Mouse (Mus musculus) retina, postnatal 7 days (tissue): ENCODE data around the gene Cep135.

Experiments
- DNase-seq: peaks from one replicate; pipeline ENCODE4 v3.0.0-alpha.2; 2012; ENCODE audit warnings: low read depth, low spot score

Cep135 gene

DNA sequence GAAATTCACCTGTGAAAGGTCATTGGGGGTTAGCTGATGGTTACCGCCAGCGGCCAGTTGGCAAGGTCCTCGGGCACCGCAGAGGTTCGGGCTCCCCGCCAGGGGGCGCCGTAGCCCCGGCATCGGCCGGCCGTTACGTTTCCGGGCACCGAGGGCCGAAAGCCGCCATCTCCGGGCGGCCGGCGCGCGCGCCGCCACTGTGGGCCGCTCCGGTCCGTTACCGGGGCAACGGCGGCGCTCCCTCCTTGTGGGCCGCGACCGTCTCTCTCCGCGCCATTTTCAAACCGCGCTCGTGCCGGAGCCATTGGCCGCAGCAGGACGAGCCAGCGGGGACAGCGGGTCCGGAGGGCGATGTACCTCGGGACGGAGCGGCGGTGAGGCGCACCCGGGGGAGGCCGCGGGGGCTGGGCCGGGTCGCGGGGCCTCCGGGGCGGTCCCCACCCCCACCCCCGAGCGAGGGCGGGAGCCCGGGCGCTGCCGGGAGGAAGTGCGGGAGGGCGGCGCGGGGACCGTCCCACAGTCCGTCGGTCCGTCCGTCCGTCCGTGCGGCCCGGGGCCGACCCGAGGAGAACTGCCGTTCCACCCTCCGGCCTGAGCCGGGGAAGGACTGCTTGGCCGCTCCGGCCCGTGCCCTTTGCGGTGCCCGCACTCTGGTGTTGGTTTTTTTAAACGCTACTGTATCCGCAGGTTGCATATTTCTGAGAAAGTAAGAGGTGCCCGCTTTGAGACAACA lies at the start of gene Cep135:
Gene Cep135, plus strand, starts transcription at position 148 of the 733 bp plus-strand sequence.
- peak; percentile 86 for DNase-seq

DNA sequence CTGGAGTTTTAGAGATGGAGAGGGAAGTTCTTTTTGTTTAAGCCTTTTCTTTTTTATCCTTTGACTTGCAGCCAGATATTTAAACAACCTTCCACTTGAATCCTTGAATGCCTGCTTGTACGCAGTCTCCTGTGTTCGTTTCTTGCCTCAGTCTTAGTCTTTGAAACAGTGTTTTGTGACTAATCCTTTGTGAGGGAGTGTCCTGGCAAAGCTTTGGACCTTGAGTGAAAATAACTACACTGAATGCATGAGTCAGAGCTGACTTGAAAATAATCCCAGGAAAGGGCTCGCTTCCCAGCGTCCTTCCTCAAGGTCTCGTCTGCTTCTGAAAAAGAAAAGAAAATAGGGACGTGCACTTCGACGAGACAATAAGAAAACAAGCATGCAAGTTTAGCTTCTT lies 48.3 kb upstream of the Cep135 start:
- DNase-seq, result no peak

DNA sequence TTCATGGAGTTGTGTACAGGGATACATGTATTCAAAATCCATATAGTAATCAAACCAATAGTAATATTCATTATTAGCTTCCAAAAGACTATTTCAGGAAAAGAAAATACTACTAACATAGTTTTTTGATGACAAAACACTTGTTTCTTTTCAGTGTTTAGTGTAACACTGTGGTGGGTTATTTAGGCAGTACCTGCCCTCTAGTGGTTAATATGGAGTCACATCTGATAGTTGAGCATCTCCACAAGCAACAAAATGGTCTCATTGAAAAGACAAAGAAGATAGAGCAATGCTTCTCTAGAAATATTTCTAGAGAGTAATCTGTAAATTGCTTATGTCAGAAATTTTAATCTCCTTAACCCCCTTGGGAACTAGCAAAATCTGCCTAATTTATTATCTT lies 47.7 kb upstream of the Cep135 start:
- DNase-seq, result peak; percentile 14

DNA sequence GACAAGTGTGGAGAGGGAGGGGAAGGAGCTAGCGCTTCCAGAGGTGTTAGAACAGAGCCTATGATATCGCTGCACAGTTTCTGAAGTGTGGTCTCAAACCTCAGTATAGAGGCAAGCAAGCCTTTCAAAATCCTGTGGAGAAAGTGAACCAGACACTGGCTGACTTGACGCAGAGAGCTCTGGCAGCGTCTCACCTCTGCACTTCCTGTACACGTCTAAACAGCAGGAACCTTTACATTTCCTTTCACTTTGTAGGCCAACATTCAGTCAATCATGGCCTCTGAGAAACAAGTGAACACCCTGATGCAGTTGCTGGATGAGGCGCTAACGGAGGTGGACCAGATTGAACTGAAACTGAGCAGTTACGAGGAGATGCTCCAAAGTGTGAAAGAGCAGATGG lies 45.3 kb upstream of the Cep135 start:
- no peak for DNase-seq

DNA sequence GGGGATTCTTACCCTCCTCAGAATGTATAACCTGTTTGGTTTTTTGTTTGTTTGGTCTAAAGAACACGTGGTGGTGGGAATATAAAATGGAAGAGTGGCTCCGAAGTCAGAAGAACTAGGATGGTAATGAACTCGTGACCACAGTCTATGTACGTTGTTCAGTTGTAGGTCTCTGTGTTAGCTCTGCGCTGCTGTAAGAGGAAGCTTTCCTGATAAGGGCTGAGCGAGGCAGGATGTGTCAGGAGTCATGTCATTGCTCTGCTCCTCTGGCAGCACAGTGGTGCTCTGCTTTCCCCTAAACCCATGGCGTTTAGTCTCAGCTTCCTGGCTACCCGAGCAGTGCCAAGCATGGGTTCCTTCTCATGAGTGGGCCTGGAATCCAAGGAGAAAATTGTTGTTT lies 38.1 kb upstream of the Cep135 start:
- DNase-seq, result no peak

DNA sequence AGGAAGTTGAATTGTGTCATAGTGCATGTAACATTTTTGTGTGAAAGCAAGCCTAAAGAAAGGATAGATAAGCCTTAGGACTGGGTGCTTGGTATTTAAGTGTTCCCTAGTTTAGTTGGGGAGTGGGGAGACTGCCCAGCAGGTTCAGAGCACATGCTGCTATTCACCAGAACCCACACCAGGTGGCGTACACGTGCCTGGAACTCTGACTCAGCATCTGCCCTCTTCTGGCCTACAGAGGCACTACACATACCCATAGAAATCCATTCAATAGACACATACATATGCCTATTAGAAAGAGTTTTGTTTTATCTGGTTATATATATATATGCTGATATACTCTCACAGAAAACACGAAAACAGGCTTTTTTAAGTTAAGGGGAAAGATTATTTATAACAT lies 23.2 kb upstream of the Cep135 start:
- DNase-seq, result peak; percentile 55

DNA sequence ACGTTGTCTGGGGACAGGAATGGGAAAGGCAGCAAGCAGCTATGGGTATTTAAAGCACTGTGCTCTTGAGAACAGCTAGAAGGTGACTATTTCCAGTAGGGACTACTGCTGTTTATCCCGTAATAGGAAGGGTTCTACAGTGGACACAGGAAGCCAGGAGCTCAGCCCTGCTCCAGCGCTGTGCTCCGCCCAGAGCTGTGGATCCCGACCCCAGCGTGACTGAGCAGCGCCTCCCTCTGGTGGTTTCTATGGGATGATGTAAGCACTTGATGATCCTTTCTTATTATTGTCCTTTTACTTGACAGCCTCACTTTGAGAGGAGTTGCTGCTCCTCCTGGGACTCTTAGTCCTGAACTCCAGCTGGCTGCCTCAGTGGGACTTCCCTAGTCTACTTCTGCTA lies 14.2 kb upstream of the Cep135 start:
- DNase-seq, result no peak

DNA sequence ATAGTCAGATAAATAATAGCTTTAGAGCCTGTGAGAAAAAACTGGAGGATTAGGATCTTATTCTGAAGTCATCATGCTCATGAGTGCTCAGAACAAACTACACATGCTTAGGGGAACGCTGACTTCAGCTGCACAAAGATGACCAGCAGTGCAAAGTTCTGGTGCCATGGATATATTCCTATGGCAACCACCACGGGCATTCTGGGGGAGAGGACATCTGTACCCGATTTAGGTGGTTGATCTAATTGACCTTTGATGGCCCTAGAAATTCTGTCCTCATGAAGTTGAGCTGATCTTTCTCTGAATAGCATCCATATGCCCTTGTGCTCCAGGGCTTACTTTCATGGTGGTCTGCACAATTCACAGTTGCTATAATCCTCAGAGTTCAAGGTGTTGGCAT lies 11.5 kb upstream of the Cep135 start:
- DNase-seq, result no peak

DNA sequence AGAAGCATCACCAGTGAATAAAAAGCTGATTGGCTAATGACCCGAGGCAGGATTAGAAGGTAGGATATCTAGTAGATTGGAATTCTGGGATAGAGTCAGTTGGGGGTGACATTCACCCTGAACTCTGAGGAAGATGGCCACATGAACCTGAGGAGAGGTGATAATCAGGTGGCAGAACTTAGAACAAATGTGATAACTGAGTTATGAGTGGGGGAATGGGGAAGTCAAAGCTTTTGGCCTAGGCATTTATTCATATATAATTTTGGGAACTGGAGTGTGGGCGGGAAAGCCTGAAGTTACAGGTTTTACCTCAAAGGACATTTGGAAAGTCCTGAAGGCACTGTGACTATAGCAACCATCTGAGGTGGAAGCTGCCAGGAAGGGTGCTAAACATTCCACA lies 3.1 kb upstream of the Cep135 start:
- no peak for DNase-seq

DNA sequence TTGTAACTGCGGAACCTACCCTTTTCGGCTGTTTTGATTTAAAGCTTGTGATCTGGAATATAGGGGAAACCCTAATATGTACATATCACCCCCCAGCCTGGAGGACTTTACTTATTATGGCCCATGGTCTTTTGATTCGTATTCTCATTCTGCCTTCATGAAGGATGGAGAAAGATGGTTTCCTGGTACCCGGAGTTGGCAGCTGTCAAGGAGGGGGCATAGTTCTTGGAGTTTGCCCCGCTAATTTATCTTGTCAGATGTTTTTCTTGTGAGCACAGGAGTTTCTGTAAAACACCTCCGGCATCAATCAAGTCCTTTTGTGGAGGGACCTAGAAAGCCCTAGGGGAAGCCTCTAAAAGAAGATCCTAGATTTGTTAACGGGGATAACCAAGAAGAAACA lies 813 bp downstream of the Cep135 start:
- no peak for DNase-seq

DNA sequence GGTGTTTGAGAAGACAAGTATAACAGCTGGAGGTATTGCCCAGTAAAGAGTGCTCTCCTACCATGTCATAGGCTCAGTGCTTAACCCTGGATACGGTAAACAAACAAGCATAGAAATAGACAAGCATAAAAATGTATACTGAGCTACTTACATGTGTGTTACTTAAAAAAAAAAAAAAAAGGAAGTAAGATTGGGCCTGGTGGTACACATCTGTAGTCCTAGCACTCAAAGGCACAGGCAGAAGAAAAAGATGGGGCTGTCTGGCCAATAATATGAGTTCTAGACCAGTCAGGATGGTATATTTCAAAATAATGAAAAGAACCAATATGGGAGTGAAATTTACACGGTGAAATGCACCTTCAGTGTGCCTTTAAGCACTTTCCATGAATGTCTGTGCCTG lies 1.5 kb downstream of the Cep135 start:
- DNase-seq, result no peak

DNA sequence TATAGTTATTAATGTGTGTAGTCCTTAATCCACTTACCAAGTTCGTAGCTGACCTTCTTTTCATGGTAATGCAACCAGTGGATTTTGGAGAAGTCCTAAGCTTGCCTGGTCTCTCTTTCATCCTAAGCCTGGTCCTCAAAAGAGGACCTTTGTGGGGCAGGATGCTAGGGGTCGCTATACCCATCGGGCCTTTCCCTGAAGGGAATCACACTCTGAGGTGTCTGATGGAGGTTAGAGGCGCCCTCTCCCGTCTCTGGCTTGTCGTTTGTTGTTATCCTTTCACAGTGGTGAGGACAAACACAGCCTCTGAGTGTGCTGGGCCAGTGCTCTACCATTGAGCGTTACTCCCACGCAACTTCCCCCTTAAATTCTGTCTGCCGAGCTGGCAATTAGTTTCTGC lies 3.4 kb downstream of the Cep135 start:
- no peak for DNase-seq

DNA sequence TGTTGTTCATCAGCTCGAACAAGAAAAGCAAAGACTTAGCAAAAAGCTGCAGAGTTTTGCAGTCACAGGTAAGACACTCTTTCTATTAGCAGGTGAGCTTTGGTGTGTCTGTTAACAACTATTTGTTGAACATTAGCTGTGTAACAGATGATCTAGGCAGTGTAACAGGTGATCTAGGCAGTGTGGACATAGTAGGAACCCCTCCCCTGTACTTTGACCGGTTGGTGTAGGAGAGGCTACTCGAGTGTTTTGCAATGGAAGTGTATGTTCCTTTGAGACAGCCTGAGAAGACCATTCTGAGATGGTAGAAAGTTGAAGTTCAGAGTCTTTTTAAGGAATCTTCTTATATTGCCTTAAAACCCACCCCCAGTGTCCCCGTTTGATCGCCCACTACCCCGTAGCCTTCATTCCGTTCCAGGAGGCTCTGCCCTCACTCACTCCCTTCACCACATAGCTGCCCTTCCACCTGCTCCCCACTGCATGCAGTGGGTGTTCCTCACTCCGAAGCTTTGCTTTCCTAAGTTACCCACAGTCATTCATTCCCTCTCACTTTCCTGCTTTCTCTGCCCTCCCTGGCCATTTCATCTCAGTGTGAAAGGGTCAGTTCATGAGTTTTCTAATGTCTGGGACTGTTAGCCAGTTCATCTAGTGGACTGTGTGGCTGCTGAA lies 21.3 kb downstream of the Cep135 start:
- DNase-seq, result no peak

DNA sequence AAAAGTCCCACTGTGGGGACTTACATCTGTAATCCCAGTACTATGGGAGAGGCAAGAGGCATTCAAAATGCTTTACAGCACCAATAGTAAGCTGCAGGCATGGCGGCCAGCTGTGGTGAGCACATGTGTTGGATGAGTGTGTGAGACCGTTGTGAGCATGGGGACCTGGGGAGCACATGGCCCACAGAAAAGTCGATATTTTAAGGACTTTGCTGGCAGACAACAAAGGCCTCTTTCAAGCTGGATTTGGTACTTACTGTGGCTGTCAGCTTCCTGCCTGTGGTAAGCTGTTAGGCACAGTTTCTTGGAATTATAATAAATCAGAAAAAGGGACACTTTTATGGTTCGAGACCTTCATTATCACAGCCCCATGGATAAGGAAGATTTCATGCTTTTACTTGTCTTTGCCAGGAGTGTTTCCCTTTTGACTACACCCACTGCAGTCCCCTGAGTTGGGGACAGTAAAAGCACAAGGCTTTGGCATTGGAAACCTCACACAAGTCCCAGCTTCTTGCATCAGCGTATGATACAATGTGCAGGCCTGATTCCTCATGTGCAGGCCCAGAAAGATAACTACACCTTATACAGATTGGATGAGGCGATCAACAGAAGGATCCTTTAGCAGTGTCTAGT lies 24.5 kb downstream of the Cep135 start:
- DNase-seq, result no peak

DNA sequence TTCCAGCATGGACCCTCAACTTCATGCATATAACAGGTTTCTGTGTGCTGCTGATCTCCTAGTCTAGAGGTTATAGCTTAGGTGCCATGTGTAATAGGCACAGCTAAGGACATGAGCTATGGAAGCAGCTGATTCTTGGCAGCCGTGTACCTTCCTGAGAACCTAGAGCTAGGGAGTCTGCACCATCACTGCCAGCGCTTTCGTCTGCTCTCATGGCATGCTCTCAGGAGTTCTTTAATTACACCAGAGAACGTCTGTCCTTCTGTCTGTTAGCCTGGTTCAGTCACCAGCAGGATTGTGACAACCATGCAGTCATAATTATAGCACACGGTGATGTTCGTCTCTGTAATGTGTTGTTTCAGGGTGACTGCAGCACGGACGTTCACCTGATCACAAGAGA lies 26.8 kb downstream of the Cep135 start:
- DNase-seq, result no peak

DNA sequence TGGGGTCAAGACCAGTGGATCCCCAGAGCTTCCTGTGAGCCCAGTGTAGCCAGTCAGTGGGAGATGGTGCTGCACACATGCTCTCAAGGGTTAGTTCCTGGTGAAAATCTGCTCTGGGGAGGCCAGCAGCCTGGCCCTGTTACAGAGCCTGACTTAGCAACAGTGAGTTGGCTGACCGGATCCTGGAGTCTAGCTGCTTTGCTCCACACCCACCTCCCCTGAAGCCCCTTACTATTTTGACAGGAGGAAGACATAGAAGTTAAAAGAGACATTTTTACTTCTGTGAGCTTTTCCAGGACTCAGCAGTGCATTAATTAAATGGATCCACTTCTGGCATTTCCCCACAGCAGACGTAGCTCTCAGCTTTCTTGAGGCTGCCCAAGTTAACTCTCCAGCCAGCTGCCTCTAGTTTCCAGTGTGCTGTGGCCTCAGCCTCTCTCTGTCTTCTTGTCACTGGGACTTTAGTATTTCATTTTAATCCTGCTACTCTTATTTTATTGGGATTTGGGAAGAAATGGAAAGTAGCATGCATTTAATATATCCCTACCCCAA lies 27.8 kb downstream of the Cep135 start:
- DNase-seq, result no peak

DNA sequence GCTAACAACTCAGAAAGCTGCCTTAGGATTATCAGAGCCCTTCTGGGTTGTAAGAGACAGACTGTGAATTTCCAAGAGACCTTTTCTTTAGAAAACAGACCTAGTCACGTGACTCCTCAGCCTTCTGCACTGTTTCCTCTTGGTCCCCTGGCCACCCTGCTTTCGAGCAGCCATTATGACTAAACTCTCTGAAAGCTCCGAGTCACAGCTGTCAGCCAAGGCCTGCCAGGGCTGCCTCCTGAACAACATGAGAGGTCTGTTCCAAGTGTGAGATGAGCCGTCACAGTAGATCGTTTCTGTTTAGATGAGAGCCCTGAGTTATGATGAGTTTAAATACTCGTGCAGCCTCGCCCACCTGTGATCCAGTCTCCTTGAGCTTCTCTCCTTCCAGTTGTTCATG lies 30.3 kb downstream of the Cep135 start:
- no peak for DNase-seq

DNA sequence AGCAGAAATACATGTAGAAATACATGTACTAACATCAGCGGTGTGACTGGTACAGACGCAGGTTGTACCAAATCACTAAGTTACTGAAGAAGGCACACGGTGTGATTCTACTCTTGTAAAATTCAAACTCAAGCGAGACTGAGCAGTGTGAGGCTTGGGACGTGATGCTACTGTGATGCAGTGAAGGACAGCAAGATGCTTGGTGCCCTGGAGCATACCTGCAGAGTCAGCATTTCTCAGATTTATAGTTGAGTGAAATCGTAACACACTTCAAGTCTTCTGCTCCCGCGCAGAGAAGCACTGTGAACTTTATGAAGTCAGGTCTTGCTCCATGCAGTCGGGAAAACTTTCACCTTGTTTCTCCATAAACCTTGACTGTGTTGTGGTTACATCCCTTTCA lies 35.3 kb downstream of the Cep135 start:
- DNase-seq, result no peak

DNA sequence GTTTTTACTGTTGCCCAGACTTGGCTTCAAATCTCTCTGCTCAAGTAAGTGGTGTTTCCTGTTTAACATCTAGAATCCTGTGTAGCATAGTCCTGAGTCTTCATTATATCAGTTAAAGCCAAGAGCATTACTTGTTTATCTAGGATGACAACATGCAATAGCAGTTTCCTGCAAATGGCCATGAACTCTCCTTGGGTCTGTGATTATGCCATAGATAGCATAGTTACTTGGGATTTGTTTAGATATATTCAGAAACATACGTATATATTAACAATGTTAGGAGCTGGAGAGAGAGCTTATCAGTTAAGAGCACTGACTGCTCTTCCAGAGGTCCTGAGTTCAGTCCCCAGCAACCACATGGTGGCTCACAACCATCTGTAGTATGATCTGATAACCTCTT lies 39.3 kb downstream of the Cep135 start:
- no peak for DNase-seq

DNA sequence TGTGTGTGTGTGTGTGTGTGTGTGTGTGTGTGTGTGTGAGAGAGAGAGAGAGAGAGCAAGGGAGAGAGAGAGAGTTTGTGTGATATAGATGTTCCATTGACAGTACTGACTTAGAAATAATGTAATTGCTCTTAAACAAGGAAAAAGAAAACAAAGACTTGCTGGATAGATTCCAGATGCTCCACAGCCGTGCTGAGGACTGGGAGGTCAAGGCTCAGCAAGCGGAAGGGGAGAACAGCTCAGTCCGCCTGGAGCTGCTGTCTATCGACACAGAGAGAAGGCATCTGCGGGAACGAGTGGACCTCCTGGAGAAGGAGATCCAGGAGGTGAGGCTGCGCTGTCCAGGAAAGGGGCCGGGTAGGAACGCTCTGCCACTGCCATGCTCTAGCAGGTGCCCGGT lies 45.5 kb downstream of the Cep135 start:
- no peak for DNase-seq

DNA sequence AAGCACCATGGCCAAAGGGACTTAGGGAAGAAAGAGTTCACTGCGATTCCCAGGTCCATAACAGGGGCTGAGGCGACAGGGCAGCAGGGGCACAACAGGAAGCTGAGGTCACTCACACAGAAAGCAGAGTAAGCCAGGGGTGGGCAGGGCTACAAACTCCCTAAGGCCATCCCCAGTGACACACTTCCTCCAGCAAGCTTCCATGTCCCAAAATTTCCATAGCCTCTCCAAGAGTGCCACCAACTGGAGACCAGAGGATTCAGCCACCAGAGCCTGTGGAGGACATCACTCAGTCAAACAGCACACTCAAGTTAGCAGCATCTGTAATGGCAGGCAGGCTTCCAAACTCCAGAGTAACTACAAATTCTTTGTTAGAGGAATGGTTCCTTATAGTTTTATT lies 47.1 kb downstream of the Cep135 start:
- no peak for DNase-seq

DNA sequence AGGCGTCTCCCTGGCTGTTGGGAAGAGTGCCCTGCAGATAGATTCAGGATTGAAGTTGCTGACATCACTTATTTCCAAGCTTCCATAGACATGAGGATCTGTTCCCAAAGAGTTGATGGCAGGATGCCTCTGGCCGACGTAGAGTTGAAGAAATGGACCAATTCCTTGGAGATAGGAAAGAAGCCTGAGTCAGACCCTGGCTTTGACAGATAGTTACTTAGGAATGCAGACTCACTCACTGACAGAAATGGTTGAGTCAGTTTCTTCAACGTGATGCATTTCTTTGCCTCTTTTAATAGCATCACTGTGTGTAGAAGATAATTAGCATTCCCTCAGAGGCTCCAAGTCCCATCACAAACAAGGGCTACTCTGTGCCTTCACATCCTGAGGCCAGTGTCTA lies 53.6 kb downstream of the Cep135 start:
- no peak for DNase-seq

DNA sequence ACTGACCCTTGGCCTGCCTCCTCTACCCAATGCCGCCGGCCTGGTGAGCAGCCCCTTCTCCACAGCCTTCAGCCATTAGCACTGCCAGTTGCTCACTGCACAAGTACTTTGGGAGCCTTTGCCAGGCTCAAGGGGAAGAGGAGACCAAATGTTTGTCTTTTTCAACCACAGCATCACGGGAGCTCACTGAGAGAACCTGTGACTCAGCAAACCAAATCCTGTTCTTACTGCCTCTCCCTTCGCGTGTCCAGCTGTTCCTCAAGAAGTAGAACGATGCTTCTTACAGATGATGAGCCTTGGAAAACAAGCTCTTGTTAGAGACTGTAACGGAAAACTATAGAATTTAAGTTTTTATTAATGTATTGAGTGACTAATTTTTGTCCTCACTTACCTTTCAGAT lies 55.7 kb downstream of the Cep135 start:
- no peak for DNase-seq
